Mouse (Mus musculus) kidney, embryonic 16.5 days (tissue): Measurements from ENCODE around the gene Traf7. TPM values are rescaled to one million over a fixed set of nuclear protein-coding genes. Genes with fewer than 3 reads are reported as not detected.

ENCODE experiments used
- ATAC-seq: fragments of 200-750 bp; cut with Nextera tagmentation; 2 replicates; pipeline ENCODE4 v1.8.0; 2017; ENCODE audit warnings: moderate TSS enrichment; ENCODE audit not compliant: low FRiP score, low TSS enrichment
- H3K27ac ChIP-seq: fragments of 300-500 bp; sonication (generic); 2 replicates; pipeline ENCODE4 v1.5.1; 2014; ENCODE audit warnings: low read length
- H3K27me3 ChIP-seq: fragments of 300-500 bp; sonication (generic); 2 replicates; pipeline ENCODE4 v1.6.1; 2014; ENCODE audit warnings: low read length, control low read depth, mixed read lengths; ENCODE audit not compliant: insufficient read depth
- H3K36me3 ChIP-seq: fragments of 300-500 bp; sonication (generic); 2 replicates; pipeline ENCODE4 v1.6.1; 2014; ENCODE audit warnings: low read length, control low read depth, mixed read lengths; ENCODE audit not compliant: insufficient read depth
- H3K4me1 ChIP-seq: fragments of 300-500 bp; sonication (generic); 2 replicates; pipeline ENCODE4 v1.6.1; 2014; ENCODE audit warnings: low read length, control low read depth, mixed read lengths; ENCODE audit not compliant: insufficient read depth
- H3K4me2 ChIP-seq: fragments of 300-500 bp; sonication (generic); replicated peaks from 2 replicates; pipeline ENCODE4 v1.6.1; 2014; ENCODE audit warnings: low read depth, low read length
- H3K4me3 ChIP-seq: fragments of 300-500 bp; sonication (generic); 2 replicates; pipeline ENCODE4 v1.5.1; 2014; ENCODE audit warnings: mild to moderate bottlenecking, low read length
- H3K9ac ChIP-seq: fragments of 300-500 bp; sonication (generic); replicated peaks from 2 replicates; pipeline ENCODE4 v1.6.1; 2014; ENCODE audit warnings: low read length
- H3K9me3 ChIP-seq: fragments of 300-500 bp; sonication (generic); 2 replicates; pipeline ENCODE4 v1.6.1; 2016; ENCODE audit warnings: low read length, control low read depth
- WGBS: fragments of 180-500 bp; shearing (Covaris S2); extraction: QIAGEN DNeasy Blood & Tissue Kit; methylation state at CpG from one replicate; pipeline ENCODE4 v1.1.7; 2014; 5-methylcytosine and 5-hydroxymethylcytosine counted together
- polyA plus RNA-seq: library from polyadenylated mRNA; unstranded; fragments of >200 nt; fragmentation: Nextera tagmentation; extraction: Ambion mirVana; gene quantifications from 2 replicates; pipeline ENCODE4 v1.2.1, GENCODE M21; 2015

Traf7 gene
- polyA plus RNA-seq, 1 experiment from 2014 or later, result 113 TPM

DNA sequence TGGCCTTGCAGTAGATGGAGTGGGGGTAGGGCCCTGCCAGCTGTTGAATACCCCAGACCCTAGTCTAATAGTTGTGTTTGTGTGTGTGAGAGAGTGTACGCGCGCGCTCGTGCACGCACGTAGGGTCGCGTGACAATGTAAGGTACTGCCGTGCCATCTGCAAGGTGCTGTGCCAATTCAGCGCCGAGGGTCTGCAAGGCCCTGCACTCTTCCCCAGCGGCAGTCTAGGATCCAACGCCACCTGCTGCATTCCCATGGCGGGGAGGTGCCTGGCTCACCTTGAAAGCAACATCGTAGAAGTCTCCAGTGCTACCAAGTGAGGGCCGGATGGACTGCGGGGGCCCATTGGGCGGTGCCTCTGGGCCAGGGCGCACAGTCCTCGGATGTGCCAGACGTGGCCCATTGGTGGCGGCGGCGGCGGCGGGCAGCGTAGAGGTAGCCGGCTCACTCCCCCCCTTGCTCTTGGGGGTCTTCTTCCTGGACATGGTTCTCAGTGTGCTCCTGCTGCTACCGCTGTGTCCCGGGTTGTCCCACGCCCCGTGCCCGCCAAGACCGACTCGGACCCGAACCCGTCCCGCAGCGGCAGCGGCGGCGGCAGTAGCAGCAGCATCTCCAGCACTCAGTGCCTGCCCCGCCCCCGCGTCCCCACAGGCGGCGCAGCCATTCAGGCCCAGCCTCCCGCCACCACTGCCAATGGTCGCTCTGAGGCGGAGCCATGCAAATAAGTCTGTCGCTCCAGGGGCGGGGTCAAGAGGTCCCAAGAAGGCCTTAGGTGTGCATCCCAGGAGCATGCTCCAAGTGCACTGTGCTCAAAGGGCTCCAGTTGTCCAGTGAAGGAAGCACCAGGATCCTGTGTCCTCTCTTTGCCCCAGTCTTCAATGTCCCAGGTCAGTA is 5.6 kb upstream of the Traf7 start:
- 9% methylated on average over 51 of the region's 53 CpGs for WGBS
- Histone ChIP-seq H3K27ac (no peak overlapping the region), H3K4me1 (peaks cover 42% of the 10 kb centered on the region), H3K27me3 (no peaks in the 10 kb centered on the region), H3K36me3 (peaks cover 17% of the 10 kb centered on the region; the same call in 1 of the 2 replicates), H3K4me3 (peak overlapping the region; percentile 34), H3K9me3 (no peaks in the 10 kb centered on the region), H3K4me2 (peak overlapping the region; percentile 59), H3K9ac (peak overlapping the region; percentile 53)
- ATAC-seq, result peak; percentile 67

GRCm38 (mm10) chr17:24532045-24532444 is 4.3 kb upstream of the Traf7 start:
- peak overlapping the region; percentile 5; the same call in 1 of the 2 replicates for H3K9ac ChIP-seq
- peaks cover 43% of the 10 kb centered on the region for H3K4me1 ChIP-seq
- H3K36me3 ChIP-seq, result peaks cover 17% of the 10 kb centered on the region; the same call in 1 of the 2 replicates
- no peak overlapping the region for H3K4me3 ChIP-seq
- WGBS, result 69% methylated on average over 7 of the region's 7 CpGs
- ATAC-seq, result no peak
- no peak overlapping the region for H3K4me2 ChIP-seq
- H3K27ac ChIP-seq, result no peak overlapping the region
- H3K27me3 ChIP-seq, result no peaks in the 10 kb centered on the region
- no peaks in the 10 kb centered on the region for H3K9me3 ChIP-seq

GRCm38 (mm10) chr17:24531064-24531463 is 3.3 kb upstream of the Traf7 start:
- H3K4me3 ChIP-seq, result no peak overlapping the region
- no peaks in the 10 kb centered on the region for H3K9me3 ChIP-seq
- peak overlapping the region; percentile 86; the same call in 1 of the 2 replicates for H3K9ac ChIP-seq
- H3K36me3 ChIP-seq, result peaks cover 17% of the 10 kb centered on the region; the same call in 1 of the 2 replicates
- H3K27ac ChIP-seq, result no peak overlapping the region
- H3K4me2 ChIP-seq, result no peak overlapping the region
- WGBS, result 62% methylated on average over 3 of the region's 3 CpGs
- H3K4me1 ChIP-seq, result peaks cover 53% of the 10 kb centered on the region
- H3K27me3 ChIP-seq, result no peaks in the 10 kb centered on the region
- ATAC-seq, result no peak

DNA sequence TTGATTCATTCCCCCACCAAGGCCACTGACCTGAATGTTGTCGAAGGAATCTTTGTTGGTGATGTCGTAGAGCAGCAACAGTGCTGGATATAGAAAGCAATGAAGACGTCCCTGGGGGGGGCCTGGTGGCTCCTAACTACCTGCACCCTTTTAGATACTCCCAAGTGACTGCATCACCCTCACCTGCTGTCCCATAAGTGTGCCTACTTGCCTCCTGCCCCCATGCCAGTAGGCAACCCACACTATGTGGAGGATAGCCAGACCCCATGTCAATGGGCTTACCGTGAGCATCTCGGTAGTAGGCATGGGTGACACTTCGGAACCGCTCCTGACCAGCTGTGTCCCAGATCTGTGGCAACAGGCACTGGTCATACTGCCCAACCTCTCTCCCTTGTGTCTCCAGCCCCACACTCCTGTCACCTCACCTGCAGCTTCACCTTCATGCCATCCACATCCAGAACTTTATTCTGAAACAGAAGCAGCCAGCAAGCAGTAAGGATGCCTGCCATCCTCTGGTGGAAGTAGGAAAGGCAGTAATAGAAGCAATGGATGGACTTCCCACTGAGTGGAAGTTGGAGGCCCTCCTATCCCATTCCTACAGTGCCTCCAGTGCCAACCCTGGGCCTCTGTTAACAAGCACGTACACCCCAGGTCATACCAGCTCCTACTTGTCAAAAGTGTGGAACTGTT is 2.8 kb upstream of the Traf7 start:
- peaks cover 17% of the 10 kb centered on the region; the same call in 1 of the 2 replicates for H3K36me3 ChIP-seq
- H3K9ac ChIP-seq, result peak overlapping the region; percentile 86
- H3K4me3 ChIP-seq, result peak overlapping the region; percentile 80
- H3K27ac ChIP-seq, result 0 out of 2 replicates have a peak overlapping the region, but pooled peaks have one; percentile 88
- ATAC-seq, result no peak
- H3K9me3 ChIP-seq, result no peaks in the 10 kb centered on the region
- peaks cover 57% of the 10 kb centered on the region for H3K4me1 ChIP-seq
- H3K4me2 ChIP-seq, result peak overlapping the region; percentile 78
- H3K27me3 ChIP-seq, result no peaks in the 10 kb centered on the region
- WGBS, result 34% methylated on average over 8 of the region's 8 CpGs

- no peaks in the 10 kb centered on the region for H3K27me3 ChIP-seq
- H3K9ac ChIP-seq, result peak overlapping the region; percentile 86
- no peaks in the 10 kb centered on the region for H3K9me3 ChIP-seq
- ATAC-seq, result no peak
- peaks cover 57% of the 10 kb centered on the region for H3K4me1 ChIP-seq
- 25% methylated on average over 5 of the region's 5 CpGs for WGBS
- H3K36me3 ChIP-seq, result peaks cover 17% of the 10 kb centered on the region; the same call in 1 of the 2 replicates
- peak overlapping the region; percentile 78 for H3K4me2 ChIP-seq
- H3K27ac ChIP-seq, result peak overlapping the region; percentile 88
- peak overlapping the region; percentile 80 for H3K4me3 ChIP-seq
These were observed 2.1 kb upstream of the Traf7 start for GRCm38 (mm10) chr17:24529883-24530282.

GRCm38 (mm10) chr17:24529007-24529451 is 1.3 kb upstream of the Traf7 start:
- H3K27me3 ChIP-seq, result no peaks in the 10 kb centered on the region
- H3K4me1 ChIP-seq, result peaks cover 57% of the 10 kb centered on the region
- H3K36me3 ChIP-seq, result peaks cover 17% of the 10 kb centered on the region; the same call in 1 of the 2 replicates
- H3K9me3 ChIP-seq, result no peaks in the 10 kb centered on the region
- peak overlapping the region; percentile 78 for H3K4me2 ChIP-seq
- H3K4me3 ChIP-seq, result peak overlapping the region; percentile 80
- no peak for ATAC-seq
- H3K27ac ChIP-seq, result peak overlapping the region; percentile 88
- H3K9ac ChIP-seq, result peak overlapping the region; percentile 86
- 0% methylated on average over 4 of the region's 4 CpGs for WGBS

- Histone ChIP-seq H3K27me3 (no peaks in the 10 kb centered on the region), H3K4me1 (peaks cover 56% of the 10 kb centered on the region), H3K27ac (peak overlapping the region; percentile 88), H3K9me3 (no peaks in the 10 kb centered on the region), H3K36me3 (peaks cover 17% of the 10 kb centered on the region; the same call in 1 of the 2 replicates), H3K4me3 (peak overlapping the region; percentile 80), H3K4me2 (peak overlapping the region; percentile 78), H3K9ac (peak overlapping the region; percentile 86)
- WGBS, result under 1% methylated on average over 8 of the region's 8 CpGs
- no peak for ATAC-seq
These were observed 801 bp upstream of the Traf7 start for GRCm38 (mm10) chr17:24528560-24528918.

DNA sequence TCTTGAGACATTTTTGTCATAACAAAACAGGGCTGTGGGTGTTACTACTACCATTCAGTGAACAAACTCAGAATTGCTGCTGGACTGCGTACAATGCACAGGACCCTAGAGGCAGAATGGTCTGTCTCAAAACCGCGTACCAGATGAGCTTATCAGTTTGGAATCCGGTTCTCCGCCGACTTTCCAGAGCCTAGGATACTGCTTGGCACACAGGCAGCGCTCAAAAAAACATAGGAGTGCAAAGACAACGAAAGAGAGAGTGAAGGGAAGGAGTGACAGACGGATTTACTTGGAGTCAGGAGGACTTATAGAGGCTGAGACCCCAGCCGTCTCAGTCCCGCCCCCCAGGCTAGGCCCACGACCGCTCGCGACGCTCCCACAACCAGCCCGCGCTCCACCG is 423 bp downstream of the Traf7 start:
- Histone ChIP-seq H3K27ac (peak overlapping the region; percentile 72), H3K27me3 (no peaks in the 10 kb centered on the region), H3K9ac (peak overlapping the region; percentile 91), H3K4me1 (peaks cover 45% of the 10 kb centered on the region), H3K4me2 (peak overlapping the region; percentile 71), H3K9me3 (no peaks in the 10 kb centered on the region), H3K36me3 (peaks cover 17% of the 10 kb centered on the region; the same call in 1 of the 2 replicates), H3K4me3 (peak overlapping the region; percentile 80)
- WGBS, result 0% methylated on average over 19 of the region's 19 CpGs
- ATAC-seq, result no peak

DNA sequence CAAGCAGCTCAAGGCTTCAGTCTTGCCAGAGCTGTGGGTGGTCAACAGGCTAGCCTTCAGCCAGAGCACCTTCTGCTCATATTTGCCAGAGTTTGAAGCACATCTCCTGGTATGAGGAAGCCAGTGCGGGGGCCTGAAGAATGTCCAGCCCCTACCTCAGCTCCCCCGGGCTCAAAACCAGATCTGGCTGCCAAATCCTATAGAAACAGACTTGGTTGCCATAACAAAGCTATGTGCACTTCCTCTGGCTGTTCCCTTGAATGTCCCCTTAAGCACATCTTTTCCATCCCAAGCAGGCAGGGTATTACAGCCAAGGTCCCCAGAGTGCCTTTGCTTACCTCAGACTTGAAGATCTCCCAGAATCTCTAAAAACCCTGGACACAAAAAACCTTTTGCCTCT is 3.0 kb downstream of the Traf7 start:
- no peak overlapping the region for H3K9ac ChIP-seq

More for the DNA sequence above, 3.0 kb downstream of the Traf7 start:
- Histone ChIP-seq H3K27me3 (no peaks in the 10 kb centered on the region), H3K4me2 (no peak overlapping the region), H3K4me1 (peaks cover 26% of the 10 kb centered on the region), H3K9me3 (no peaks in the 10 kb centered on the region), H3K4me3 (no peak overlapping the region), H3K36me3 (peaks cover 4% of the 10 kb centered on the region; the same call in 1 of the 2 replicates), H3K27ac (no peak overlapping the region)
- WGBS, result 89% methylated on average over 2 of the region's 2 CpGs
- no peak for ATAC-seq
